Mouse (Mus musculus) c-Kit-positive CD71-positive TER-119-negative erythroid progenitor cells, embryonic 14.5 days (primary cell): Measurements from ENCODE around the gene Crebrf.
A peak's percentile ranks its signal among the peaks of the same experiment; 100 is the strongest.

Experiments
- DNase-seq: peaks from one replicate; pipeline ENCODE4 v3.0.0-alpha.2; 2013; ENCODE audit warnings: low read depth

Gene Crebrf

GRCm38 (mm10) chr17:26778430-26779100 is 63.1 kb downstream of the Crebrf start:
- no peak for DNase-seq

- no peak for DNase-seq
Measured at GRCm38 (mm10) chr17:26779471-26779870, 64.0 kb downstream of the Crebrf start.

- peak; percentile 68 for DNase-seq
Measured at GRCm38 (mm10) chr17:26780750-26781571, 65.5 kb downstream of the Crebrf start, which contains the start of gene Bnip1. Gene Bnip1 (plus strand): TSS chr17:26781066.

DNA sequence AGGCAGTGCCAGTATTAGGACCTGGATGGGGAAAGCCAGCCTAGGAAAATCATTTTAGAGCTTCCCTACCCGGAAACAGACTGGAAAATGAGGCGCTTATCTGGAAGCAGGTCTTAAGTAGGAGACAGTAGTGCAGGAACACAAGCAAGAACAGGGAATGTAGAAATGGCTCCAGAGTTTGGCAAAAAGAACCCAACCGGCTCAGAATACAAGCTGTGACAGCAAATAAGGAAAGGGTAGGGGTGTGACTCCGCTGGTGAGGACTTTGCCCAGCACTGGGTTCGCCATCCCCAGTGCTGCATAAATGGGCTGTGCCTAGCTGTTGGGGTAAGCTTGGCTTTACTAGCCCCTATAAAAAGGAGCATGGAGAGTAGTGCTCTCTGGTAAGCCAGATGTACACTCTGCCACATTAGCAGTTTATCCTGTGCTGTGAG is 66.2 kb downstream of the Crebrf start:
- no peak for DNase-seq

- DNase-seq, result no peak
Measured at GRCm38 (mm10) chr17:26784525-26784924, 69.1 kb downstream of the Crebrf start.

DNA sequence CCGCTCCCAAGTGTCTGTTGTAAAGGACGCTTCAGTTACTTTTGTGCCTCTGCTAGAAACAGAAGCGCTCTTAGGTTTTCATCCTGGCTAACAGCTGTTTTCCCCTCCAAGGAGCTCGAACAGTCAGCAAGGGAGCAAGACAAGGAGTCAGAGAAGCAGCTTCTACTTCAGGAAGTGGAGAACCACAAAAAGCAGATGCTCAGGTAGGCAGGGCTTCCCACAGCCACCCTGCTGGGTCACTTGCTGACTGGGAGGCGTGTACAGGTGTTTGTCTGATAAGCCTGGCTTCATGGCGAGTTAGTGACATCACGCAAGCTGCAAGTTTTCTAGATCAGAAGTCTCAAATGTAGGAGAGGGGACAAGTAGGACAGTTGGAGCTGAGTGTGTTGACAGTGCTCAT is 71.1 kb downstream of the Crebrf start:
- DNase-seq, result no peak

DNA sequence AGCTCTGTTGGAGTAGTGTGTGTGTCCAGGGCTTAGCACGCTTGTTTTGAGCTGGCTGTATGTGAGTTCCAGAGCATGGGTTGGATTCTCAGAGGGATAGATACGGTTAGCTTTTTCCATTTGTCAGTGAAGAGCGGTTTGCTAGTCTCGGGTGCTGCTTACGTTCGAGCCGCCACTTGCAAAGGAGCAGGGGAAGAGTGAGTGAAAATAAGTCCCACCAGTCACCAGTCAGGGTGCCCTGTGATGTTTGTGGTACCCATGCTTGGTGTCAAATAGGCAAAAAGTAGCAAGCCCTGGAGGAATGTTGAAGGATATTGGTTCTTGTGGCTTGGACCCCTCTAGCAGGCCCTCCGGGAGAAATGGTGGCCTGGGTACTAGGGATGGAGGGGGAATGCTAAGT is 73.5 kb downstream of the Crebrf start:
- DNase-seq, result no peak

GRCm38 (mm10) chr17:26789460-26790268 is 74.2 kb downstream of the Crebrf start:
- no peak for DNase-seq

GRCm38 (mm10) chr17:26790269-26791214 is 75.1 kb downstream of the Crebrf start:
- DNase-seq, result no peak

GRCm38 (mm10) chr17:26791580-26791979 is 76.1 kb downstream of the Crebrf start:
- DNase-seq, result no peak

- DNase-seq, result no peak
Measured at GRCm38 (mm10) chr17:26792096-26792495, 76.6 kb downstream of the Crebrf start.

- no peak for DNase-seq
Measured at GRCm38 (mm10) chr17:26793068-26793765, 77.8 kb downstream of the Crebrf start.

- DNase-seq, result peak; percentile 34
Measured at GRCm38 (mm10) chr17:26794744-26795143, 79.3 kb downstream of the Crebrf start.

DNA sequence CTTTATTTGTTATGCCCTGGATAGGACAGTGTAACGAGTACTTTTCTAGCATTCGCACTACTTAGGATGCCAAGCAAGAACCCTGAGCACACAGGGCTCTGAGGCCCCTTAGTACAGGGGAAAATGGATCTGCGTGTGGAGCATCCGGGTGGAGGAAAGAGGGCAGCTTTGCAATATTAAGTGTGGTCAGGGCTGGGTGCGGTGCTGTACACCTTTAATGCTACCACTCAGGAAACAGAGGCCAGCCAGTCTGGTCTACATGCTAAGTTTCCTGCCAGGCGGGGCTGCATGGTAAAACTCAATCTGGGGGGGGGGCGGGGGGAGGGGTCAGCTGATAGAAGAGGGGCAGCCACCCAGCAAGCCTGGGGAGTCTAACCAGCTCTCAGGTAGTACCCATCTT is 79.9 kb downstream of the Crebrf start:
- no peak for DNase-seq

DNA sequence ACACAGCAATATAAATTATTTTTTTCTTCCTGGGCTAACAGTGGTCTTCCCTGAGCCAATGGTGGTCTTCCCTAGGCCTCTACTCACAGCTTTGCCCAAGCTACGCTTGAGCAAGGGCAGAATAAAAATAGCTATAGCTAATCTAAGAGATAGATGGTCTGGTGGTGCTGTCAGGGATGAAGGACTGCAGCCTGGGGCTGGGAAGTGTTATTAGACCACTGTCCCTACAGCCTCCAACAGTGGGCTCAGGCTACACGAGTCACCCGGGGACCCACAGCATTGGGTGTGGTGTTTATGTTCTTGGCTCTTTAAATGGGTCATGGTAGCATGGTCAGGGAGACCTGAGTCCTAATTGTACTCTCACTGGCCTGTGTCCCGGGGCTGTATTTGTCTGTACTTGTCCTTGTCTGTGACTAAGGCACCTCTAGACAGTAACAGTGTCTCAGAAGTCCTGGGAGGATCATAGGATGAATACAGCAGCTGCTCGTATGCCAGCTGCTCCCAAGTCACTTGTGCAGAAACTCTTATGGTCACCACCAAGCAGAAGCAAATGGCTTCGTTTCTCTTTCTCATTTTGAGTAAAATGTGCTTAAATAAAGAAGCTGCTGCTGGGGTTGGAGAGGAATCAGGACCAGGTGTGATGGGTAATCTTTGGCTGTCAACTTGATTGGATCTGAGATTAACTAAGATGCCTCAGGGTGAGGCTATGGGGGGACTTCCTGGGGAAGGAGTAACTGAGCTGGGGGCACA is 82.1 kb downstream of the Crebrf start:
- no peak for DNase-seq

GRCm38 (mm10) chr17:26802886-26803285 is 87.4 kb downstream of the Crebrf start:
- DNase-seq, result no peak

- no peak for DNase-seq
Measured at GRCm38 (mm10) chr17:26812607-26813006, 97.2 kb downstream of the Crebrf start.

GRCm38 (mm10) chr17:26813497-26813896 is 98.0 kb downstream of the Crebrf start:
- no peak for DNase-seq

DNA sequence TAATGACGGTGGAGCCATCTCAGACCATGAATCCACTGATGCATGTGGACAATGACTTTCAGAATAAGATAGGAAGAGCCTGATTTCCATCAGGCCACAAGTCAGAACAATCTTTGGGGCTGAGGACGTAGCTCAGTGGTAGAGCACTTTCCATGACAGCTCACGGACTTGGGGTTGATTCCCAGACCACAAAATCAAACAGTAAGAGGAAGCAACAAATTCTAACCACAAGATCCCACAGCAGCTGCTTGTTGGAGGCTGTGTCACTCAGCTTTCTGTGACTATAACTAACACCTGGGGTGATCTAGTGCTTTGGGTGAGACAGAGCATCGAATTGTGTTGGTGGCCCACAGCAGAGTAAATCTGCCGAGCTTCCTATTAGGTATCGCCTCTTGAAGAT is 101.4 kb downstream of the Crebrf start:
- DNase-seq, result no peak

DNA sequence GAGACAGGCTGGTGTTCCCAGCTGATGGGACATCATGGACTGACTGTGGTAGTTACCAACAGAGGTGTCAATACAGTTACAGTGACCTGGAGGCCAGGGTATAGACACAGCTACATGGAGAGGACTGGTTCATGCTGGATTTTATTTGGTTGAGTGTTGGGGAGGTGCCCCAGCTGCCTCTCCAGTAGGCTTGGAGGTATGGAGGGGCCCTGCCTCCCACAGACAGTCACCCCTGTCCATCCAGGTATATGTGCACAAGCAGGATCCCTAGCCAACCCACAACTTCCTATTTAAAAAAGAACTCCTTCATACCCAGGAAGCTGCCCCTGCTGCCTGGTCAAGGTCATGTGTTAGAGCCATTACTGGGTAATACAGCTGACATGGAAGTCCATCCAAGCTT is 102.3 kb downstream of the Crebrf start:
- no peak for DNase-seq
